Mouse (Mus musculus): ENCODE data around the gene Sec24d. TPM values are rescaled to one million over a fixed set of nuclear protein-coding genes. Genes with fewer than 3 reads are reported as not detected.

The Sec24d gene
- 22.0 TPM for polyA plus RNA-seq (2015; fragmentation: Illumina TruSeq; extraction: RNeasy Lipid Tissue Mini Kit (QIAGEN cat#74804); ENCODE audit: insufficient read depth, low read depth, low replicate concordance)

DNA sequence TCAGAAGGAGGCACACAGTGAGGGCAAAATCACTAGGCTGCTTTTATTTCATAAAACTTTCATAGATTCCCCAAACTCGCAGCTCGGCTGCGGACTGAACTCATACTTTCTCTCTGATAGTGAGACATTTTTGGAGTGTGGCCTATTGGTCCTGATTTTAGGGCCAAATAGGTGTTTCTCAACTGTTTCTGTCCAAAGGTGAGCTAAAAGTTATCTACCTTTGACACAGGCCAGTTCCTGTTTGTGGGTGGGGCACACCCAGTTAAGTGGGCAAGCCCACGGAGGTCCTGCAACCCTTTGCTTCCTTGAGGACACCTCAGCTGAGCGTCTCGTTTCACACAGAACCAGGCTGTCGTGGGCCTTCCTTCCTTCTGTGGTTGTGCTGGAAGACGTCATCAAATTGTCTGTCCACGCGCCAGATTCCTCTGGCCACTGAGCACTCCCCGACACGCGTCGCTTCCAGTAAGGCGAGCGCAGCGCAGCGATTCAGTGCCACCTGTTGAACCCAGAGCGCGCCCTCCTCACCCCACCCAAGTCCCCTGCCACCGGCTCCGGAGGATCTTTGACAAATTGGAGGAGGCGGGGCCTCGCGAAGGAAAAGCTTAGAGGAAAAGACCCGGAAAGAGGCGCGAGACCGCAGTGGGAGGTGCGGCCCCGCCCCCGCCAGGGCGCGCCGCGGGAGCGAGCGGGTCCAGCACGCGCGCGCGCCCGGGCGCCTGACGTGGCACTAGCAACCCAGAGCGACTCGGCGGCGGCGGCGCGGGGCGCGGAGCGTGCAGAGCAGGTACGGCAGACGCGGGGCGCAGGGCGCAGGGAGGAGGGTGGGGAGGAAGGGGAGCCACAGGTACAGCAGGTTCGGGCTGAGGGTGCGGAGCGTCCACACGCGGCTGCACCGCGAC lies at the start of gene Sec24d:
Gene Sec24d, plus strand, starts transcription at position 703 of the 899 bp plus-strand sequence.

DNA sequence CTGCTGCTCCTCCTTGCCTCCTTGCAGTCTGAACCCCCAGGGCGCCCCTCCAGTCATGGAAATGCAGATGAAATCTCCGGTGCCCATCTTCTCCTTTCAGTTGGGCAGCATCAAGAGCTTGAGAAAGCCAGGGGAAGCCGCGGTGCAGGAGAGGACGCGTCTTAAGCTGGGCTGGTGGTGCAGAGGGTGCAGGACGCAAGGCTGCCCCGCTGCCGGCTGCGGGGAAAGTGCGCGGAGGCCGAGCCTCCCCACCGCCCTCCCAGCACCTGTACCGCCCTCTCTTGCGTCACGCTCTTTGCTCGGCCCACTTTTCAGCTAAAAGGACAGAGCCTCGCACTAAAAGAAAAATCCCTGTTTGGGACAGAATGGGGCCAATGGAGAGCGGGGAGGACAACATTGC lies 31.3 kb upstream of the Sec24d start, which contains the start of gene Synpo2:
Gene Synpo2, minus strand, starts transcription at position 229 of the 400 bp plus-strand sequence.

DNA sequence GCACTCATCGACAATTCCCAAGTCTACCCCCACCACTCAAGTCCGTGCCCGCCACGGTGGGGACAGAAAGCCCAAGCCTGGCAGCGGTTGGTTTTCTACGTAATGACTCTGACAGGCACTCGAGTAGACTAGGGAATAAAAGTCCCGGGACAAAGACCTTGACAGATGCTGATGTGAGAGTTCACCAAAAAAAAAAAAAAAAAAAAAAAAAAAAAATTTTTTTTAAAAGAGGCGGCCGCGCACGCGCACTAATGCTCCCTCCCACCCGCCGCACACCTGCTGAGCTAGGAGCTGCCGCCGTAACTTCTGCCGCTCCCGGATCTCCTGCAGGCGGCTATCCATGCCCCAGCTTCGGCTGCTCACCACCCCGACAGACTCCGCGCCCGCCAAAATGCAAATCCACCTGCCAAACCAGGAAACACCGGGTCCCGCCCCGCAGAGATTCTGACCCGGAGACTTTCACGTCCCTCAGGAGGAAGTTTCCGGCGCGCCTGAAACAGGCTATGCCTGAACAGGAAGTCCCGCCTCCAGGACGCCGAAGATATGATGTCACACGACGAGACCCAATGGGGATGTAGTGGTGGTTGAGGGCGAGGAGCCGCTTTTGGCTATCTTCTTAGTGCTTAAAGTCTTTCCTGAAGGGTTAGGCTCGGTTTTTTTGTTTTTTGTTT lies 118.4 kb downstream of the Sec24d start, which contains the start of gene Mettl14:
Gene Mettl14, minus strand, starts transcription at position 623 of the 671 bp plus-strand sequence.

Other genes starting within 250 kb of the Sec24d start
- gene Myoz2, start 232.4 kb upstream of the Sec24d start, polyA plus RNA-seq (2015; fragmentation: Illumina TruSeq; extraction: RNeasy Lipid Tissue Mini Kit (QIAGEN cat#74804); ENCODE audit: insufficient read depth, low read depth, low replicate concordance) = not detected
- 5.5 TPM for gene Synpo2, start 31.3 kb upstream of the Sec24d start, polyA plus RNA-seq (2015; fragmentation: Illumina TruSeq; extraction: RNeasy Lipid Tissue Mini Kit (QIAGEN cat#74804); ENCODE audit: insufficient read depth, low read depth, low replicate concordance)
- 4.4 TPM for gene Mettl14, start 118.7 kb downstream of the Sec24d start, polyA plus RNA-seq (2015; fragmentation: Illumina TruSeq; extraction: RNeasy Lipid Tissue Mini Kit (QIAGEN cat#74804); ENCODE audit: insufficient read depth, low read depth, low replicate concordance)
- 0.31 TPM for gene Prss12, start 179.5 kb downstream of the Sec24d start, polyA plus RNA-seq (2015; fragmentation: Illumina TruSeq; extraction: RNeasy Lipid Tissue Mini Kit (QIAGEN cat#74804); ENCODE audit: insufficient read depth, low read depth, low replicate concordance)